Mouse (Mus musculus) heart, adult 2 months (tissue): Measurements from ENCODE around the gene Apopt1.

Experiments
- EP300 ChIP-seq: fragments of 200-500 bp; IDR thresholded peaks from 2 replicates; pipeline ENCODE4 v1.6.1; 2011; ENCODE audit warnings: low read depth, low read length, control low read depth; ENCODE audit not compliant: insufficient read depth
- POLR2A ChIP-seq: fragments of 200-500 bp; IDR thresholded peaks from 2 replicates; pipeline ENCODE4 v1.6.1; 2011; ENCODE audit warnings: mild to moderate bottlenecking, low read depth, low read length, control low read depth; ENCODE audit not compliant: insufficient read depth

- TF ChIP-seq EP300, result peak; percentile 64; the same call in 1 of the 2 replicates
- TF ChIP-seq POLR2A, result no peak
Measured at GRCm38 (mm10) chr12:111664144-111664634, 48.9 kb upstream of the Apopt1 start.
